Mouse (Mus musculus) G1E (cell line): ENCODE results near the gene Gm43738. TPM values are rescaled to one million over a fixed set of nuclear protein-coding genes. Genes with fewer than 3 reads are reported as not detected.

ENCODE experiments used
- ATAC-seq: 2 replicates; pipeline ENCODE4 v1.8.0; 2016; ENCODE audit warnings: mild to moderate bottlenecking; ENCODE audit not compliant: insufficient number of reproducible peaks, poor library complexity, low FRiP score, severe bottlenecking; ENCODE audit errors: extremely low read depth
- DNase-seq: peaks from one replicate; pipeline ENCODE4 v3.0.0; 2012; ENCODE audit warnings: low spot score
- H3K27me3 ChIP-seq: 2 replicates; pipeline ENCODE4 v1.6.1; 2012; ENCODE audit warnings: mild to moderate bottlenecking, low read length, inconsistent platforms; ENCODE audit not compliant: insufficient read depth
- H3K36me3 ChIP-seq: replicated peaks from 2 replicates; pipeline ENCODE3; 2012; ENCODE audit warnings: mild to moderate bottlenecking, inconsistent platforms
- H3K4me1 ChIP-seq: 2 replicates; pipeline ENCODE4 v1.6.1; 2012; ENCODE audit warnings: low read depth, low read length, inconsistent platforms, mixed read lengths; ENCODE audit not compliant: insufficient read depth
- H3K4me3 ChIP-seq: 2 replicates; pipeline ENCODE4 v1.5.1; 2012; ENCODE audit warnings: low read depth, mild to moderate bottlenecking, inconsistent platforms, low read length, moderate library complexity, mixed read lengths
- H3K9me3 ChIP-seq: replicated peaks from 2 replicates; pipeline ENCODE4 v1.6.1; 2012; ENCODE audit warnings: inconsistent platforms
- CTCF ChIP-seq: IDR thresholded peaks from 2 replicates; pipeline ENCODE4 v1.5.1; 2012; ENCODE audit warnings: low read depth, low read length, inconsistent platforms, mixed read lengths
- GATA1 ChIP-seq: IDR thresholded peaks from 2 replicates; pipeline ENCODE4 v1.6.1; 2012; ENCODE audit warnings: borderline replicate concordance, low read length, inconsistent platforms, mixed read lengths
- GATA2 ChIP-seq: IDR thresholded peaks from 2 replicates; pipeline ENCODE4 v1.6.1; 2012; ENCODE audit warnings: low read depth, low read length, inconsistent platforms, borderline replicate concordance
- POLR2AphosphoS5 ChIP-seq: IDR thresholded peaks from 2 replicates; pipeline ENCODE4 v1.6.1; 2012; ENCODE audit warnings: low read depth, low read length, inconsistent platforms; ENCODE audit not compliant: insufficient replicate concordance
- TAL1 ChIP-seq: conservative IDR thresholded peaks from 2 replicates; pipeline ENCODE4 v1.6.1; 2012; ENCODE audit warnings: low read depth, low read length, inconsistent platforms, mixed read lengths
- polyA plus RNA-seq: library from polyadenylated mRNA; stranded (reverse); fragments of >175 nt; gene quantifications from 2 replicates; pipeline ENCODE4 v1.2.3, GENCODE M21; 2012
- total RNA-seq, 2 experiments: library from RNA; stranded (forward) in 1 of 2; stranded (reverse) in 1 of 2; fragments of 200-1000 nt in 1 of 2; fragments of >200 nt in 1 of 2; fragmentation: Nextera tagmentation in 1 of 2; gene quantifications; 2 replicates each; pipeline ENCODE4 v1.2.3; 2014 to 2017

Gene Gm43738
- total and polyA plus RNA-seq, 3 experiments = 4.3 TPM; not detected in 2

DNA sequence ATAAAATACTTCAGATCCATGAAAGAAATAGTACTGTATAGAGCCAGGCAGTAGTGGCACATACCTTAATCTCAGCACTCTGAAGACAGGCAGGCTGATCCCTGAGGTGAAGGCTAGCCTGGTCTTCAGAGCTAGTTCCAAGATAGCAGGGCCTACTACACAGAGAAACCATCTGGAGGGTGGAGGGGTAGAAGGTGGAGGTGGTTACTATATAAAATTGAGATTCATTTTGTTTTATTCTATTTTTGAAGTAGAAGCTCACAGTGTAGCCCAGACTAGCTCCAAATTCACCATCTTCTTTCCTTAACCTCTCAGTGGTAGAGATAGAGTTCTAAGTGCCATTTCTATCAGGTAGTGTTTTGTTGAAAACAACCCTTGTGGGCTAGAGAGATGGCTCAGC, 33.6 kb downstream of the Gm43738 start:
- TF ChIP-seq CTCF = no peak
- TF ChIP-seq POLR2AphosphoS5 = no peak
- no peak for TF ChIP-seq GATA2
- Histone ChIP-seq H3K9me3 (no peaks in the 10 kb centered on the region), H3K4me1 (no peaks in the 10 kb centered on the region; the same call in 1 of the 2 replicates), H3K36me3 (peaks cover 93% of the 10 kb centered on the region), H3K27me3 (no peaks in the 10 kb centered on the region), H3K4me3 (no peak overlapping the region)
- DNase-seq (no peak), ATAC-seq (no peak)

DNA sequence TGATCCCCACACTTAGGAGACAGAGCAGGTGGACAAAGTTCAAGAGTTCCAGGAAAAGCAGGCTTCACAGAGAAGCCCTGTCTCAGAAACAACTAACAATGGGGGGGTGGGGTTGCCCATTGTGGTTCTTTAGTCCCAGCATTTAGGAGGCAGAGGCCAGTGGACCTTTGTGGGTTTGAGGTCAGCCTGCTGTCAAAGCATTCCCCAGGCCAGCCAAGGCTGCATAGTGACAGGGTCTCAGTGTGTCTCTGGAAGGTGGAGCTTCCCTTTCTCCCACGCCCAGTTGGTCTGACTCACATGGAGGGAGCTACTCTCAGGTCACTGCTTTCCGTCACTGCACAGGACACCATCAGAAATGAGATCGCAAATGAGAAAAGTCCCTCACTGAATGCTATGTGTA, 39.2 kb downstream of the Gm43738 start:
- H3K9me3 ChIP-seq = no peaks in the 10 kb centered on the region
- H3K27me3 ChIP-seq = no peaks in the 10 kb centered on the region
- no peak for DNase-seq
- no peak for TF ChIP-seq TAL1
- no peak for TF ChIP-seq POLR2AphosphoS5
- TF ChIP-seq GATA2 = no peak
- no peak for TF ChIP-seq GATA1
- TF ChIP-seq CTCF = no peak
- no peak overlapping the region for H3K4me3 ChIP-seq
- H3K36me3 ChIP-seq = peaks cover 96% of the 10 kb centered on the region
- no peak for ATAC-seq
- no peaks in the 10 kb centered on the region; the same call in 1 of the 2 replicates for H3K4me1 ChIP-seq

DNA sequence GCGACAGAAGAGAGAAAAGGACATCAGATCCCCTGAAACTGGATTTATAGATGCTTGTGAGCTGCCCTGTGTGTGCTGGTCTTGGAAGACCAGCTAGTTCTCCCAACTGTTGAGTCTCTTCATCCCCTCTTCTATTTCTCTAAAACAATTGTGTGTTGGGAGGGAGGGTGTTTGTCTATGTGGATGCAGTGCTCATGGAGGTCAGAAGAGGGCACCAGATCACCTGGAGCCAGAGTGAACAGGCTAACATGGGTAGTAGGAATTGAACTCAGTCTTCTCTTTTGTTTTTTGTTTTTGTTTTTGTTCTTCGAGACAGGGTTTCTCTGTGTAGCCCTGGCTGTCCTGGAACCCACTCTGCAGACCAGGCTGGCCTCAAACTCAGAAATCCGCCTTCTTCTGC, 42.1 kb downstream of the Gm43738 start:
- ATAC-seq = no peak

DNA sequence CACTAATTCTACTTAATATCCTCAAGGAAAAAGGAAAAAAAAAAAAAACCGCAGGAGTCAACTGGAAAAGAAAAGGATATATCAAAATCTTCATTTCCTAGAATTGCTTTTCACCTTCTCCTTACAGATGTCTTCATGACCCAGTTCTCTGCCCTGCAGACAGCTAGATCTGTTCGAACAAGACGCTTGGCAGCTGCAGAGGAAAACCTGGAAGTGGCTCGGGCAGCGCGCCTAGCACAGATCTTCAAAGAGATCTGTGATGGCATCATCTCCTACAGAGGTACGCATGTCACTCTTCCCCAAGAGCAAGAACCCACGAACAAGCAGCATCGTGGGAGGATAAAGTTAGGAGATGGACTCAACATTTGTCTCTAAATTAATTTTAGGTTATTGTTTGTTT, 42.5 kb downstream of the Gm43738 start:
- TF ChIP-seq GATA1 = no peak
- TF ChIP-seq GATA2 = no peak
- no peak for TF ChIP-seq POLR2AphosphoS5
- no peak for TF ChIP-seq TAL1
- TF ChIP-seq CTCF = no peak
- peaks cover 96% of the 10 kb centered on the region for H3K36me3 ChIP-seq
- DNase-seq = no peak

More for the DNA sequence above, 42.1 kb downstream of the Gm43738 start:
- Histone ChIP-seq H3K4me3 (no peak overlapping the region), H3K9me3 (no peaks in the 10 kb centered on the region), H3K4me1 (no peaks in the 10 kb centered on the region; the same call in 1 of the 2 replicates), H3K27me3 (no peaks in the 10 kb centered on the region), H3K36me3 (peaks cover 97% of the 10 kb centered on the region)
- TF ChIP-seq CTCF = peak; percentile 52
- no peak for TF ChIP-seq TAL1
- DNase-seq = peak; percentile 29

DNA sequence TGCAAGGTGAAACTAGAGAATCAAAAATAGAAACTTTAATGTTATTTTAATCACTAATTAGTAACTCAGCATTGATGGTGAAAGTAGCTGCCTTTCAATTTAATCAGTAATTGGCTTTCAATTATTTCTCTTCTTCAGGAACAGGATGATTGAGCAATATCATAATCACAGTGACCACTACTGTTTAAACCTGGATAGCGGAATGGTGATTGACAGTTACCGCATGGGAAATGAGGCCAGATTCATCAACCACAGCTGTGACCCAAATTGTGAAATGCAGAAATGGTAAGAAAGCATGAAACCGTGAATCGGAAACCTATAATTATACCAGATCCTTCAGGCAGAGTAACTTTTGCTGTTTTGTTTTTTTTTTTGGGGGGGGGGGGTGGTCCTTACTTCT, 57.5 kb downstream of the Gm43738 start:
- Histone ChIP-seq H3K27me3 (no peaks in the 10 kb centered on the region), H3K9me3 (no peaks in the 10 kb centered on the region), H3K36me3 (peaks cover 89% of the 10 kb centered on the region), H3K4me1 (no peaks in the 10 kb centered on the region; the same call in 1 of the 2 replicates), H3K4me3 (no peak overlapping the region)
- DNase-seq = no peak
- TF ChIP-seq CTCF (no peak), POLR2AphosphoS5 (no peak), TAL1 (no peak), GATA1 (no peak), GATA2 (no peak)
- ATAC-seq = no peak

More for the DNA sequence above, 42.5 kb downstream of the Gm43738 start:
- H3K9me3 ChIP-seq = no peaks in the 10 kb centered on the region
- ATAC-seq = no peak
- no peak overlapping the region for H3K4me3 ChIP-seq
- no peaks in the 10 kb centered on the region; the same call in 1 of the 2 replicates for H3K4me1 ChIP-seq
- H3K27me3 ChIP-seq = no peaks in the 10 kb centered on the region

Other genes starting within 250 kb of the Gm43738 start
Only the 20 nearest of the 22 such genes appear.
- 20.7 and 24.5 TPM in 2 replicates for gene Msto1, start 187.1 kb downstream of the Gm43738 start, total RNA-seq (2014; fragmentation: Nextera tagmentation)
- gene Msto1, start 187.1 kb downstream of the Gm43738 start, total RNA-seq (2017) = 39.0 and 40.8 TPM in 2 replicates
- 31.6 and 35.0 TPM in 2 replicates for gene Msto1, start 187.1 kb downstream of the Gm43738 start, polyA plus RNA-seq
- gene Ash1l, start 150.5 kb downstream of the Gm43738 start, total RNA-seq (2014; fragmentation: Nextera tagmentation) = 67.0 and 69.0 TPM in 2 replicates
- 19.5 and 24.3 TPM in 2 replicates for gene Ash1l, start 150.5 kb downstream of the Gm43738 start, total RNA-seq (2017)
- 2.7 and 3.7 TPM in 2 replicates for gene Ash1l, start 150.5 kb downstream of the Gm43738 start, polyA plus RNA-seq
- 77.9 and 106 TPM in 2 replicates for gene Dap3, start 149.9 kb downstream of the Gm43738 start, total RNA-seq (2014; fragmentation: Nextera tagmentation)
- gene Dap3, start 149.9 kb downstream of the Gm43738 start, total RNA-seq (2017) = 141 and 157 TPM in 2 replicates
- 99.4 and 157 TPM in 2 replicates for gene Dap3, start 149.9 kb downstream of the Gm43738 start, polyA plus RNA-seq
- 13.5 and 13.6 TPM in 2 replicates for gene Rusc1, start 7.8 kb downstream of the Gm43738 start, total RNA-seq (2014; fragmentation: Nextera tagmentation)
- 6.4 and 9.9 TPM in 2 replicates for gene Rusc1, start 7.8 kb downstream of the Gm43738 start, total RNA-seq (2017)
- gene Rusc1, start 7.8 kb downstream of the Gm43738 start, polyA plus RNA-seq = 14.4 and 17.4 TPM in 2 replicates
- gene Fdps, start 860 bp upstream of the Gm43738 start, total RNA-seq (2014; fragmentation: Nextera tagmentation) = 59.4 and 73.1 TPM in 2 replicates
- 481 and 571 TPM in 2 replicates for gene Fdps, start 860 bp upstream of the Gm43738 start, total RNA-seq (2017)
- 11.2 and 22.5 TPM in 2 replicates for gene Fdps, start 860 bp upstream of the Gm43738 start, polyA plus RNA-seq
- gene Pklr, start 35.0 kb upstream of the Gm43738 start, total RNA-seq (2014; fragmentation: Nextera tagmentation) = 36.9 and 51.2 TPM in 2 replicates
- gene Pklr, start 35.0 kb upstream of the Gm43738 start, total RNA-seq (2017) = 22.9 and 31.8 TPM in 2 replicates
- 37.7 and 80.3 TPM in 2 replicates for gene Pklr, start 35.0 kb upstream of the Gm43738 start, polyA plus RNA-seq
- gene Hcn3, start 59.1 kb upstream of the Gm43738 start, total RNA-seq (2014; fragmentation: Nextera tagmentation) = 0.53 TPM in 1 of 2 replicates, not detected in the other
- gene Hcn3, start 59.1 kb upstream of the Gm43738 start, total RNA-seq (2017) = 0.27 and 0.41 TPM in 2 replicates
- gene Hcn3, start 59.1 kb upstream of the Gm43738 start, polyA plus RNA-seq = 0.85 and 1.0 TPM in 2 replicates
- gene Clk2, start 63.7 kb upstream of the Gm43738 start, total RNA-seq (2014; fragmentation: Nextera tagmentation) = 130 and 131 TPM in 2 replicates
- 78.9 and 80.9 TPM in 2 replicates for gene Clk2, start 63.7 kb upstream of the Gm43738 start, total RNA-seq (2017)
- 72.3 and 73.3 TPM in 2 replicates for gene Clk2, start 63.7 kb upstream of the Gm43738 start, polyA plus RNA-seq
- gene Scamp3, start 76.4 kb upstream of the Gm43738 start, total RNA-seq (2014; fragmentation: Nextera tagmentation) = 123 and 135 TPM in 2 replicates
- gene Scamp3, start 76.4 kb upstream of the Gm43738 start, total RNA-seq (2017) = 32.9 and 35.1 TPM in 2 replicates
- 168 and 234 TPM in 2 replicates for gene Scamp3, start 76.4 kb upstream of the Gm43738 start, polyA plus RNA-seq
- 2.2 and 3.5 TPM in 2 replicates for gene Fam189b, start 82.0 kb upstream of the Gm43738 start, total RNA-seq (2014; fragmentation: Nextera tagmentation)
- gene Fam189b, start 82.0 kb upstream of the Gm43738 start, total RNA-seq (2017) = 1.1 TPM in 2 replicates
- 11.9 and 14.8 TPM in 2 replicates for gene Fam189b, start 82.0 kb upstream of the Gm43738 start, polyA plus RNA-seq
- gene Gba, start 101.8 kb upstream of the Gm43738 start, total RNA-seq (2014; fragmentation: Nextera tagmentation) = 30.1 and 36.1 TPM in 2 replicates
- 69.6 and 72.4 TPM in 2 replicates for gene Gba, start 101.8 kb upstream of the Gm43738 start, total RNA-seq (2017)
- 3.0 and 6.0 TPM in 2 replicates for gene Gba, start 101.8 kb upstream of the Gm43738 start, polyA plus RNA-seq
- gene Thbs3, start 114.1 kb upstream of the Gm43738 start, total RNA-seq (2014; fragmentation: Nextera tagmentation) = 1.5 and 2.4 TPM in 2 replicates
- gene Thbs3, start 114.1 kb upstream of the Gm43738 start, total RNA-seq (2017) = 3.1 and 3.4 TPM in 2 replicates
- gene Thbs3, start 114.1 kb upstream of the Gm43738 start, polyA plus RNA-seq = 0.49 and 0.67 TPM in 2 replicates
- 42.6 and 54.5 TPM in 2 replicates for gene Mtx1, start 126.0 kb upstream of the Gm43738 start, total RNA-seq (2014; fragmentation: Nextera tagmentation)
- gene Mtx1, start 126.0 kb upstream of the Gm43738 start, total RNA-seq (2017) = 82.5 and 100 TPM in 2 replicates
- gene Mtx1, start 126.0 kb upstream of the Gm43738 start, polyA plus RNA-seq = 311 and 404 TPM in 2 replicates
- 0.34 TPM in 1 of 2 replicates, not detected in the other for gene Muc1, start 128.0 kb upstream of the Gm43738 start, total RNA-seq (2014; fragmentation: Nextera tagmentation)
- gene Muc1, start 128.0 kb upstream of the Gm43738 start, total RNA-seq (2017) = 0.06 and 0.16 TPM in 2 replicates
- gene Muc1, start 128.0 kb upstream of the Gm43738 start, polyA plus RNA-seq = not detected in 2 replicates
- gene Krtcap2, start 144.9 kb upstream of the Gm43738 start, total RNA-seq (2014; fragmentation: Nextera tagmentation) = 105 and 132 TPM in 2 replicates
- 86.4 and 106 TPM in 2 replicates for gene Krtcap2, start 144.9 kb upstream of the Gm43738 start, total RNA-seq (2017)
- 145 and 167 TPM in 2 replicates for gene Krtcap2, start 144.9 kb upstream of the Gm43738 start, polyA plus RNA-seq
- 1.8 and 10.1 TPM in 2 replicates for gene Trim46, start 145.2 kb upstream of the Gm43738 start, total RNA-seq (2014; fragmentation: Nextera tagmentation)
- gene Trim46, start 145.2 kb upstream of the Gm43738 start, total RNA-seq (2017) = 0.64 and 0.76 TPM in 2 replicates
- gene Trim46, start 145.2 kb upstream of the Gm43738 start, polyA plus RNA-seq = 2.7 and 2.8 TPM in 2 replicates
- 13.2 and 13.5 TPM in 2 replicates for gene Dpm3, start 158.3 kb upstream of the Gm43738 start, total RNA-seq (2014; fragmentation: Nextera tagmentation)
- 47.7 and 54.5 TPM in 2 replicates for gene Dpm3, start 158.3 kb upstream of the Gm43738 start, total RNA-seq (2017)
- 178 and 207 TPM in 2 replicates for gene Dpm3, start 158.3 kb upstream of the Gm43738 start, polyA plus RNA-seq
- gene Slc50a1, start 169.5 kb upstream of the Gm43738 start, total RNA-seq (2014; fragmentation: Nextera tagmentation) = not detected in 2 replicates
- gene Slc50a1, start 169.5 kb upstream of the Gm43738 start, total RNA-seq (2017) = 0.66 TPM in 1 of 2 replicates, not detected in the other
- not detected in 2 replicates for gene Slc50a1, start 169.5 kb upstream of the Gm43738 start, polyA plus RNA-seq
- gene Efna1, start 180.0 kb upstream of the Gm43738 start, total RNA-seq (2014; fragmentation: Nextera tagmentation) = not detected in 2 replicates
- gene Efna1, start 180.0 kb upstream of the Gm43738 start, total RNA-seq (2017) = 0.05 and 0.12 TPM in 2 replicates
- gene Efna1, start 180.0 kb upstream of the Gm43738 start, polyA plus RNA-seq = not detected in 2 replicates
- not detected in 2 replicates for gene Efna3, start 221.9 kb upstream of the Gm43738 start, total RNA-seq (2014; fragmentation: Nextera tagmentation)
- gene Efna3, start 221.9 kb upstream of the Gm43738 start, total RNA-seq (2017) = 0.06 TPM in 1 of 2 replicates, not detected in the other
- not detected in 2 replicates for gene Efna3, start 221.9 kb upstream of the Gm43738 start, polyA plus RNA-seq